Mouse (Mus musculus): ENCODE measurements at regions not wholly inside any gene's neighbourhood (a gene's known extent, or its start where the extent isn't known, plus 50 kb on each side); places are given as distances from the start of the nearest gene placed in this dataset.
A peak's percentile ranks its signal among the peaks of the same experiment; 100 is the strongest.

GRCm38 (mm10) chr10:117947911-117948310 lies 102.1 kb upstream of the Rap1b start:
- H3K9me3 ChIP-seq (ENCODE audit: control insufficient read depth, low read length): no peaks in the 10 kb centered on the region
- H3K4me1 ChIP-seq (ENCODE audit: control insufficient read depth, insufficient read depth, low read length): no peaks in the 10 kb centered on the region
- no peak overlapping the region for H3K4me3 ChIP-seq (replicated peaks; ENCODE audit: low read depth, low read length)
- no peaks in the 10 kb centered on the region for H3K27me3 ChIP-seq (ENCODE audit: control insufficient read depth, insufficient read depth, low read length)
- H3K4me2 ChIP-seq (ENCODE audit: low read length): no peak overlapping the region
- H3K27ac ChIP-seq (replicated peaks; ENCODE audit: low read depth, low read length): no peak overlapping the region
- H3K9ac ChIP-seq (replicated peaks; ENCODE audit: low read length): no peak overlapping the region
- WGBS: 92% methylated on average over 7 of the region's 7 CpGs
- H3K36me3 ChIP-seq (ENCODE audit: control insufficient read depth, insufficient read depth, low read length): no peaks in the 10 kb centered on the region
- DNase-seq (no peak), ATAC-seq (ENCODE audit: low FRiP score, low TSS enrichment) (no peak)

GRCm38 (mm10) chr10:117952116-117953025 lies 106.5 kb upstream of the Rap1b start:
- no peaks in the 10 kb centered on the region for H3K4me1 ChIP-seq (ENCODE audit: control insufficient read depth, insufficient read depth, low read length)
- no peak overlapping the region for H3K27ac ChIP-seq (replicated peaks; ENCODE audit: low read depth, low read length)
- no peaks in the 10 kb centered on the region for H3K36me3 ChIP-seq (ENCODE audit: control insufficient read depth, insufficient read depth, low read length)
- DNase-seq: no peak
- no peak overlapping the region for H3K4me2 ChIP-seq (ENCODE audit: low read length)
- no peak for ATAC-seq (ENCODE audit: low FRiP score, low TSS enrichment)
- WGBS: 85% methylated on average over 26 of the region's 26 CpGs
- no peak overlapping the region for H3K4me3 ChIP-seq (replicated peaks; ENCODE audit: low read depth, low read length)
- no peaks in the 10 kb centered on the region for H3K27me3 ChIP-seq (ENCODE audit: control insufficient read depth, insufficient read depth, low read length)
- no peak overlapping the region for H3K9ac ChIP-seq (replicated peaks; ENCODE audit: low read length)
- H3K9me3 ChIP-seq (ENCODE audit: control insufficient read depth, low read length): no peaks in the 10 kb centered on the region

- no peaks in the 10 kb centered on the region for H3K4me1 ChIP-seq (ENCODE audit: control insufficient read depth, insufficient read depth, low read length)
- no peaks in the 10 kb centered on the region for H3K27me3 ChIP-seq (ENCODE audit: control insufficient read depth, insufficient read depth, low read length)
- ATAC-seq (ENCODE audit: low FRiP score, low TSS enrichment) (no peak), DNase-seq (no peak)
- 26% methylated on average over 12 of the region's 12 CpGs for WGBS
- H3K27ac ChIP-seq (replicated peaks; ENCODE audit: low read depth, low read length): no peak overlapping the region
- no peak overlapping the region for H3K9ac ChIP-seq (replicated peaks; ENCODE audit: low read length)
- H3K9me3 ChIP-seq (ENCODE audit: control insufficient read depth, low read length): no peaks in the 10 kb centered on the region
- H3K36me3 ChIP-seq (ENCODE audit: control insufficient read depth, insufficient read depth, low read length): no peaks in the 10 kb centered on the region
- H3K4me3 ChIP-seq (replicated peaks; ENCODE audit: low read depth, low read length): no peak overlapping the region
- no peak overlapping the region for H3K4me2 ChIP-seq (ENCODE audit: low read length)
Observed at GRCm38 (mm10) chr10:117953026-117953711, 107.3 kb upstream of the Rap1b start.

- no peak overlapping the region for H3K27ac ChIP-seq (replicated peaks; ENCODE audit: low read depth, low read length)
- ATAC-seq (ENCODE audit: low FRiP score, low TSS enrichment): no peak
Observed at GRCm38 (mm10) chr10:117956174-117956950, 110.5 kb upstream of the Rap1b start.

GRCm38 (mm10) chr10:117974706-117975105 lies 128.9 kb upstream of the Rap1b start:
- Histone ChIP-seq H3K36me3 (ENCODE audit: control insufficient read depth, insufficient read depth, low read length) (no peaks in the 10 kb centered on the region), H3K27me3 (ENCODE audit: control insufficient read depth, insufficient read depth, low read length) (no peaks in the 10 kb centered on the region), H3K9ac (replicated peaks; ENCODE audit: low read length) (no peak overlapping the region), H3K4me3 (replicated peaks; ENCODE audit: low read depth, low read length) (no peak overlapping the region), H3K4me2 (ENCODE audit: low read length) (no peak overlapping the region), H3K4me1 (ENCODE audit: control insufficient read depth, insufficient read depth, low read length) (no peaks in the 10 kb centered on the region), H3K27ac (replicated peaks; ENCODE audit: low read depth, low read length) (no peak overlapping the region), H3K9me3 (ENCODE audit: control insufficient read depth, low read length) (no peaks in the 10 kb centered on the region)
- 72% methylated on average over 6 of the region's 6 CpGs for WGBS
- ATAC-seq (ENCODE audit: low FRiP score, low TSS enrichment): no peak
- DNase-seq: no peak

More at GRCm38 (mm10) chr10:117956174-117956950, 110.5 kb upstream of the Rap1b start:
- H3K4me2 ChIP-seq (ENCODE audit: low read length): no peak overlapping the region
- H3K27me3 ChIP-seq (ENCODE audit: control insufficient read depth, insufficient read depth, low read length): no peaks in the 10 kb centered on the region
- H3K36me3 ChIP-seq (ENCODE audit: control insufficient read depth, insufficient read depth, low read length): no peaks in the 10 kb centered on the region
- no peaks in the 10 kb centered on the region for H3K4me1 ChIP-seq (ENCODE audit: control insufficient read depth, insufficient read depth, low read length)
- DNase-seq: no peak
- no peak overlapping the region for H3K4me3 ChIP-seq (replicated peaks; ENCODE audit: low read depth, low read length)
- 84% methylated on average over 17 of the region's 17 CpGs for WGBS
- H3K9me3 ChIP-seq (ENCODE audit: control insufficient read depth, low read length): no peaks in the 10 kb centered on the region
- no peak overlapping the region for H3K9ac ChIP-seq (replicated peaks; ENCODE audit: low read length)

GRCm38 (mm10) chr10:117975467-117975866 lies 129.6 kb upstream of the Rap1b start:
- no peak for DNase-seq
- Histone ChIP-seq H3K4me2 (ENCODE audit: low read length) (no peak overlapping the region), H3K9ac (replicated peaks; ENCODE audit: low read length) (no peak overlapping the region), H3K36me3 (ENCODE audit: control insufficient read depth, insufficient read depth, low read length) (no peaks in the 10 kb centered on the region), H3K27ac (replicated peaks; ENCODE audit: low read depth, low read length) (no peak overlapping the region), H3K4me1 (ENCODE audit: control insufficient read depth, insufficient read depth, low read length) (no peaks in the 10 kb centered on the region), H3K4me3 (replicated peaks; ENCODE audit: low read depth, low read length) (no peak overlapping the region), H3K9me3 (ENCODE audit: control insufficient read depth, low read length) (no peaks in the 10 kb centered on the region), H3K27me3 (ENCODE audit: control insufficient read depth, insufficient read depth, low read length) (no peaks in the 10 kb centered on the region)
- 83% methylated on average over 1 of the region's 1 CpGs for WGBS
- ATAC-seq (ENCODE audit: low FRiP score, low TSS enrichment): no peak

GRCm38 (mm10) chr10:117979091-117979490 lies 133.3 kb upstream of the Rap1b start:
- ATAC-seq (ENCODE audit: low FRiP score, low TSS enrichment) (no peak), DNase-seq (no peak)
- Histone ChIP-seq H3K4me2 (ENCODE audit: low read length) (no peak overlapping the region), H3K4me1 (ENCODE audit: control insufficient read depth, insufficient read depth, low read length) (no peaks in the 10 kb centered on the region), H3K4me3 (replicated peaks; ENCODE audit: low read depth, low read length) (no peak overlapping the region), H3K27ac (replicated peaks; ENCODE audit: low read depth, low read length) (no peak overlapping the region), H3K9ac (replicated peaks; ENCODE audit: low read length) (no peak overlapping the region), H3K27me3 (ENCODE audit: control insufficient read depth, insufficient read depth, low read length) (no peaks in the 10 kb centered on the region), H3K36me3 (ENCODE audit: control insufficient read depth, insufficient read depth, low read length) (no peaks in the 10 kb centered on the region), H3K9me3 (ENCODE audit: control insufficient read depth, low read length) (no peaks in the 10 kb centered on the region)
- WGBS: 93% methylated on average over 4 of the region's 4 CpGs

- Histone ChIP-seq H3K36me3 (ENCODE audit: control insufficient read depth, insufficient read depth, low read length) (no peaks in the 10 kb centered on the region), H3K27ac (replicated peaks; ENCODE audit: low read depth, low read length) (no peak overlapping the region), H3K9ac (replicated peaks; ENCODE audit: low read length) (no peak overlapping the region), H3K4me3 (replicated peaks; ENCODE audit: low read depth, low read length) (no peak overlapping the region), H3K4me2 (ENCODE audit: low read length) (no peak overlapping the region), H3K4me1 (ENCODE audit: control insufficient read depth, insufficient read depth, low read length) (no peaks in the 10 kb centered on the region), H3K27me3 (ENCODE audit: control insufficient read depth, insufficient read depth, low read length) (no peaks in the 10 kb centered on the region), H3K9me3 (ENCODE audit: control insufficient read depth, low read length) (no peaks in the 10 kb centered on the region)
- DNase-seq: peak; percentile 20
- ATAC-seq (ENCODE audit: low FRiP score, low TSS enrichment): no peak
- 51% methylated on average over 8 of the region's 8 CpGs for WGBS
Observed at GRCm38 (mm10) chr10:117982611-117983210, 136.9 kb upstream of the Rap1b start.

Measured in midbrain, embryonic 14.5 days (tissue).